Mouse (Mus musculus) ES-E14 (cell line): ENCODE measurements around the gene Itih5.

ENCODE experiments used
- CHD2 ChIP-seq: IDR thresholded peaks from 2 replicates; pipeline ENCODE4 v1.6.1; 2014; ENCODE audit warnings: mild to moderate bottlenecking, low read depth, low read length, inconsistent platforms
- ZC3H11A ChIP-seq: IDR thresholded peaks from 2 replicates; pipeline ENCODE4 v1.6.1; 2012; ENCODE audit warnings: low read depth, mild to moderate bottlenecking, inconsistent platforms, low read length, borderline replicate concordance

GRCm38 (mm10) chr2:10168016-10168415, 14.6 kb downstream of the Itih5 start:
- TF ChIP-seq ZC3H11A (no peak), CHD2 (no peak)
